Mouse (Mus musculus) myocyte (in vitro differentiated cells): Measurements from ENCODE around the gene Dynlt3. TPM values are rescaled to one million over a fixed set of nuclear protein-coding genes. Genes with fewer than 3 reads are reported as not detected.
"Not testable (repeated sequence)": the region's sequence is repeated elsewhere in the genome, so short reads cannot be mapped to it uniquely, and the experiment has no call there.

Experiments used
- H3K27me3 ChIP-seq: one replicate; pipeline ENCODE4 v1.6.1; 2011; ENCODE audit not compliant: control insufficient read depth, insufficient read depth, insufficient read length
- H3K36me3 ChIP-seq: one replicate; pipeline ENCODE4 v1.6.1; 2011; ENCODE audit not compliant: control insufficient read depth, insufficient read depth
- H3K4me2 ChIP-seq: one replicate; pipeline ENCODE4 v1.6.1; 2011; ENCODE audit warnings: low read depth, control low read depth
- H3K4me3 ChIP-seq: one replicate; pipeline ENCODE4 v1.5.1; 2011; ENCODE audit warnings: mild to moderate bottlenecking, control low read depth, moderate library complexity
- H3K79me2 ChIP-seq: one replicate; pipeline ENCODE4 v1.6.1; 2011; ENCODE audit not compliant: control insufficient read depth, insufficient read depth
- H3ac ChIP-seq: one replicate; pipeline ENCODE4 v1.6.1; 2011; ENCODE audit not compliant: control insufficient read depth, insufficient read length
- CEBPB ChIP-seq: IDR thresholded peaks from 2 replicates; pipeline ENCODE4 v1.6.1; 2011; ENCODE audit warnings: mild to moderate bottlenecking, moderate library complexity; ENCODE audit not compliant: poor library complexity, insufficient read depth, severe bottlenecking
- E2F4 ChIP-seq: IDR thresholded peaks from one replicate; pipeline ENCODE4 v1.6.1; 2011; ENCODE audit warnings: mild to moderate bottlenecking, control low read depth, moderate library complexity; ENCODE audit not compliant: insufficient read depth
- MAX ChIP-seq: IDR thresholded peaks from one replicate; pipeline ENCODE4 v1.6.1; 2011; ENCODE audit warnings: low read depth, mild to moderate bottlenecking, control low read depth
- MYOD1 ChIP-seq, 3 experiments: IDR thresholded peaks; one replicate each; pipeline ENCODE4 v1.6.1; 2011; ENCODE audit warnings: control low read depth in 2 of 3, low read depth in 2 of 3, mild to moderate bottlenecking in 2 of 3, moderate library complexity in 1 of 3; ENCODE audit not compliant: insufficient read length in 2 of 3, control insufficient read depth in 1 of 3
- MYOG ChIP-seq, 3 experiments: IDR thresholded peaks; one replicate each; pipeline ENCODE4 v1.6.1; 2011; ENCODE audit warnings: control low read depth in 2 of 3, low read depth in 2 of 3, mild to moderate bottlenecking in 2 of 3; ENCODE audit not compliant: insufficient read length in 2 of 3, control insufficient read depth in 1 of 3, insufficient read depth in 1 of 3
- POLR2A ChIP-seq: IDR thresholded peaks from one replicate; pipeline ENCODE4 v1.6.1; 2011; ENCODE audit warnings: low read depth, mild to moderate bottlenecking, control low read depth, moderate library complexity; ENCODE audit not compliant: insufficient read length
- POLR2AphosphoS2 ChIP-seq: IDR thresholded peaks from one replicate; pipeline ENCODE4 v1.6.1; 2011; ENCODE audit warnings: low read depth, control low read depth; ENCODE audit not compliant: insufficient read length
- REST ChIP-seq: IDR thresholded peaks from one replicate; pipeline ENCODE4 v1.6.1; 2011; ENCODE audit warnings: mild to moderate bottlenecking, control low read depth, moderate library complexity; ENCODE audit not compliant: insufficient read depth, insufficient read length
- SRF ChIP-seq: IDR thresholded peaks from one replicate; pipeline ENCODE4 v1.6.1; 2011; ENCODE audit warnings: low read depth; ENCODE audit not compliant: control insufficient read depth, insufficient read length
- TCF12 ChIP-seq: IDR thresholded peaks from one replicate; pipeline ENCODE4 v1.6.1; 2011; ENCODE audit warnings: mild to moderate bottlenecking, control low read depth; ENCODE audit not compliant: poor library complexity, insufficient read depth, severe bottlenecking
- TCF3 ChIP-seq: IDR thresholded peaks from one replicate; pipeline ENCODE4 v1.6.1; 2011; ENCODE audit warnings: low read depth, control low read depth; ENCODE audit not compliant: insufficient read length
- USF1 ChIP-seq: IDR thresholded peaks from one replicate; pipeline ENCODE4 v1.6.1; 2011; ENCODE audit warnings: low read depth, mild to moderate bottlenecking, control low read depth, moderate library complexity
- polyA plus RNA-seq: library from polyadenylated mRNA; unstranded; fragments of >200 nt; fragmentation: generic; extraction: Trizol; gene quantifications from one replicate; pipeline ENCODE4 v1.2.1, GENCODE M21; 2012; ENCODE audit warnings: missing spikeins

The Dynlt3 gene
- polyA plus RNA-seq, 1 experiment = 36.3 TPM

- TF ChIP-seq TCF12 (no peak), CEBPB (no peak), REST (no peak), POLR2AphosphoS2 (no peak), TCF3 (no peak), POLR2A (no peak), MYOG (IDR thresholded peaks at IDR 0.05; ENCODE audit: control insufficient read depth in 1 of 3, insufficient read depth in 1 of 3, insufficient read length in 2 of 3, low read depth in 2 of 3) (no peak), USF1 (no peak), E2F4 (no peak)
- Histone ChIP-seq H3K36me3 (no peaks in the 10 kb centered on the region), H3K4me3 (no peak overlapping the region), H3K79me2 (no peaks in the 10 kb centered on the region), H3ac (no peak overlapping the region), H3K27me3 (no peaks in the 10 kb centered on the region), H3K4me2 (no peak overlapping the region)
Measured at GRCm38 (mm10) chrX:9671418-9671817, 8.6 kb upstream of the Dynlt3 start.

DNA sequence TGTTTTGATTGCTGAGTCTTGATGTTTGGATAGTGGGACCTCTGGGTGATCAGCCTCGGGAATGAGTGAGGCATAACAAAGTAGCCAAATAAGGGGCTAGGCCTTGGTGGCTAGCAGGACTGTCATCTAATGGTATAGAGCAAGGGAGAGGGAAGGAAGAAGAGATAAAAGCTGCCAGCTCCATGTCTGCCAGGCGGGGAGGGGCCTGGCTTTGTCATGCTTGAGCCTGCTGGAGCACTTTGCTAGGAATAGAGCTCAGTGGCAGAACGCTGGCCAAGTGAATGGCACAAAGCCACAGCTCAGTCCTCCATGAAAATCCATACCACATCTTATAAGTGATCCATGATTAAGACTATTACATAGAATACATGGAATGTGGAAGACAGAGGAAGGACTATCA is 10.0 kb downstream of the Dynlt3 start:
- Histone ChIP-seq H3K36me3 (peaks cover 5% of the 10 kb centered on the region), H3K4me3 (no peak overlapping the region), H3K79me2 (no peaks in the 10 kb centered on the region), H3K27me3 (no peaks in the 10 kb centered on the region), H3K4me2 (no peak overlapping the region), H3ac (no peak overlapping the region)
- TF ChIP-seq E2F4 (no peak), REST (no peak), MYOG (IDR thresholded peaks at IDR 0.05; ENCODE audit: control insufficient read depth in 1 of 3, insufficient read depth in 1 of 3, insufficient read length in 2 of 3, low read depth in 2 of 3) (no peak), SRF (no peak), POLR2AphosphoS2 (no peak), MYOD1 (IDR thresholded peaks at IDR 0.05; ENCODE audit: control insufficient read depth in 1 of 3, insufficient read length in 2 of 3, low read depth in 2 of 3) (no peak), POLR2A (no peak), USF1 (no peak), CEBPB (no peak), TCF3 (no peak), TCF12 (no peak), MAX (no peak)

GRCm38 (mm10) chrX:9640594-9640993 is 22.2 kb downstream of the Dynlt3 start:
- H3K79me2 ChIP-seq, H3K4me3 ChIP-seq, H3K36me3 ChIP-seq, H3ac ChIP-seq, H3K4me2 ChIP-seq, H3K27me3 ChIP-seq: not testable (repeated sequence)

DNA sequence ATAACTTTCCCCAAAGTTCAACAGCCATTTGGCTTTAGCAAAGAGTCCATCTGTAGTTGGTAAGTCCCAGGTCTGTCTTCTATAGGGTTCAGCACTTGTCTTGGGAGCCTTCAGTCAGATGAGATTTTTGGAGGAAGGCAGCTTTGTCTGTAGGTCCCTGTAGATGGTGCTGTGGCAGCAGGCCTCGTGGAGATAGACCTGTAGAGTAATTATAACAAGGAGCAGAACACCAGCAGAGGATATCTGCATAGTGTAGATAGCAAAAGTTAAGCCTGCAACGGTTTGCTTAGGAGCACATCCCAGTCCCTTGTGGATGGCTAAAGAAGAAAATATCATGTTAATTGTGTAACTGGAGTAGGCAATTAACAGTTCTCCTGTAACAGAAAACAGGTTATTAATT is 22.7 kb downstream of the Dynlt3 start:
- H3K36me3 ChIP-seq, H3K79me2 ChIP-seq, H3K4me2 ChIP-seq, H3K4me3 ChIP-seq, H3ac ChIP-seq, H3K27me3 ChIP-seq: not testable (repeated sequence)

Other genes with a start within 250 kb of the Dynlt3 start
- not detected for gene Cybb, start 175.2 kb downstream of the Dynlt3 start, polyA plus RNA-seq
- not detected for gene H2al1o, start 90.6 kb downstream of the Dynlt3 start, polyA plus RNA-seq
- gene Hypm, start 183.9 kb upstream of the Dynlt3 start, polyA plus RNA-seq = not detected
- not detected for gene H2al3, start 186.7 kb upstream of the Dynlt3 start, polyA plus RNA-seq
- 1.3 TPM for gene Sytl5, start 222.6 kb upstream of the Dynlt3 start, polyA plus RNA-seq